Mouse (Mus musculus) stomach, embryonic 16.5 days (tissue): ENCODE results near the gene Zfp65. TPM values are rescaled to one million over a fixed set of nuclear protein-coding genes. Genes with fewer than 3 reads are reported as not detected.

Experiments
- polyA plus RNA-seq: library from polyadenylated mRNA; unstranded; fragments of >200 nt; fragmentation: Nextera tagmentation; extraction: Ambion mirVana; gene quantifications from 2 replicates; pipeline ENCODE4 v1.2.1, GENCODE M21; 2015

Zfp65 gene
- polyA plus RNA-seq, 1 experiment from 2014 or later: 6.4 TPM

Other genes with a start within 250 kb of the Zfp65 start
- 2.8 and 2.9 TPM in 2 replicates for gene Zfp874b, start 244.9 kb downstream of the Zfp65 start, polyA plus RNA-seq
- 12.8 and 14.2 TPM in 2 replicates for gene Zfp58, start 228.6 kb downstream of the Zfp65 start, polyA plus RNA-seq
- not detected in 2 replicates for gene Gm26965, start 203.0 kb downstream of the Zfp65 start, polyA plus RNA-seq
- gene Zfp87, start 203.0 kb downstream of the Zfp65 start, polyA plus RNA-seq: 21.2 and 21.3 TPM in 2 replicates
- 11.2 and 12.4 TPM in 2 replicates for gene Zfp748, start 175.3 kb downstream of the Zfp65 start, polyA plus RNA-seq
- gene Zfp729b, start 119.5 kb downstream of the Zfp65 start, polyA plus RNA-seq: 3.7 and 3.8 TPM in 2 replicates
- not detected in 2 replicates for gene Gm49345, start 91.4 kb downstream of the Zfp65 start, polyA plus RNA-seq
- 2.4 and 2.5 TPM in 2 replicates for gene Zfp729a, start 91.4 kb downstream of the Zfp65 start, polyA plus RNA-seq
- gene Zfp738, start 42.1 kb downstream of the Zfp65 start, polyA plus RNA-seq: 10.9 and 11.1 TPM in 2 replicates
- gene Zfp85, start 26.1 kb upstream of the Zfp65 start, polyA plus RNA-seq: 3.6 and 4.4 TPM in 2 replicates
- gene Zfp493, start 50.5 kb upstream of the Zfp65 start, polyA plus RNA-seq: 2.7 TPM in 2 replicates
- 5.6 and 5.9 TPM in 2 replicates for gene Zfp273, start 84.6 kb upstream of the Zfp65 start, polyA plus RNA-seq
- gene Gm10037, start 101.9 kb upstream of the Zfp65 start, polyA plus RNA-seq: 2.3 and 3.0 TPM in 2 replicates
- gene BC048507, start 134.2 kb upstream of the Zfp65 start, polyA plus RNA-seq: not detected in 2 replicates